7 mouse cellular contexts compared by ENCODE assay signal in genomic region chr4:56864016-56864415, GRCm38 (mm10). TPM values are rescaled to one million over a fixed set of nuclear protein-coding genes. Genes with fewer than 3 reads are reported as not detected.
DNase-seq lines count a peak whose midpoint lies in the region; ATAC-seq and TF ChIP-seq lines count a peak whose summit lies in the region.

No protein-coding gene starts in this region.

- TF ChIP-seq POLR2A in liver, adult 2 months (IDR thresholded peaks at IDR 0.05; ENCODE audit: extremely low read depth, insufficient read depth, low read length) = no peak
- TF ChIP-seq POLR2A in brain, embryonic 14.5 days (IDR thresholded peaks at IDR 0.05; ENCODE audit: borderline replicate concordance, extremely low read depth, insufficient read depth, insufficient read length, poor library complexity, severe bottlenecking) = no peak

- no peaks in the 10 kb centered on the region for H3K79me2 ChIP-seq in liver, adult 2 months (ENCODE audit: control insufficient read depth, insufficient read depth, low read length)

- no peak for TF ChIP-seq EP300 in stomach, postnatal 0 days (optimal IDR thresholded peaks at IDR 0.05)

- H3K4me3 ChIP-seq in liver, adult 2 months (ENCODE audit: insufficient read depth, low read depth, low read length) = peak overlapping the region; percentile 95
- peak overlapping the region; percentile 86 for H3K4me3 ChIP-seq in forebrain, embryonic 13.5 days
- peak overlapping the region; percentile 84 for H3K4me3 ChIP-seq in liver, embryonic 11.5 days (ENCODE audit: low read depth, low read length)
- peak overlapping the region; percentile 72 for H3K4me3 ChIP-seq in stomach, postnatal 0 days (ENCODE audit: low read depth, low read length)

- DNase-seq in liver, adult 2 months (ENCODE audit: extremely low read depth, low read depth, low spot score) = no peak
- DNase-seq in liver = no peak
- peak; percentile 32 for DNase-seq in brain, embryonic 14.5 days (ENCODE audit: low read depth)
- DNase-seq in liver, embryonic 11.5 days (ENCODE audit: low spot score) = no peak
- no peak for DNase-seq in stomach, postnatal 0 days (ENCODE audit: low spot score)
- no peak for DNase-seq in adrenal gland, adult 18-20 months (ENCODE audit: low spot score in 2 of 2)

- no peaks in the 10 kb centered on the region for H3K27me3 ChIP-seq in liver, adult 2 months (ENCODE audit: control insufficient read depth, insufficient read depth, low read length)
- H3K27me3 ChIP-seq in forebrain, embryonic 13.5 days = no peaks in the 10 kb centered on the region
- H3K27me3 ChIP-seq in liver, embryonic 11.5 days (replicated peaks; ENCODE audit: control insufficient read depth, insufficient read depth, low read length) = no peaks in the 10 kb centered on the region
- no peaks in the 10 kb centered on the region for H3K27me3 ChIP-seq in stomach, postnatal 0 days (ENCODE audit: control insufficient read depth, insufficient read depth, low read length)

- H3K27ac ChIP-seq in liver, adult 2 months (replicated peaks; ENCODE audit: insufficient read depth, low read depth, low read length) = no peak overlapping the region
- H3K27ac ChIP-seq in forebrain, embryonic 13.5 days = no peak overlapping the region
- no peak overlapping the region for H3K27ac ChIP-seq in liver, embryonic 11.5 days (ENCODE audit: low read depth, low read length)
- H3K27ac ChIP-seq in stomach, postnatal 0 days (replicated peaks) = peak overlapping the region; percentile 87; the same call in 1 of the 2 replicates

- no peak for ATAC-seq in forebrain, embryonic 13.5 days
- ATAC-seq in liver, embryonic 11.5 days (replicated peaks; ENCODE audit: low FRiP score) = no peak
- ATAC-seq in stomach, postnatal 0 days (ENCODE audit: low FRiP score, low TSS enrichment) = no peak

- peak overlapping the region; percentile 87 for H3K9ac ChIP-seq in liver, adult 2 months (ENCODE audit: low read depth, low read length)
- H3K9ac ChIP-seq in forebrain, embryonic 13.5 days = peak overlapping the region; percentile 90
- peak overlapping the region; percentile 90 for H3K9ac ChIP-seq in liver, embryonic 11.5 days (ENCODE audit: low read depth, low read length)
- H3K9ac ChIP-seq in stomach, postnatal 0 days (ENCODE audit: low read length) = peak overlapping the region; percentile 74

- peak overlapping the region; percentile 84 for H3K4me2 ChIP-seq in forebrain, embryonic 13.5 days
- H3K4me2 ChIP-seq in liver, embryonic 11.5 days = peak overlapping the region; percentile 96
- peak overlapping the region; percentile 97 for H3K4me2 ChIP-seq in stomach, postnatal 0 days (replicated peaks; ENCODE audit: low read depth)

- no peaks in the 10 kb centered on the region for H3K9me3 ChIP-seq in forebrain, embryonic 13.5 days (replicated peaks)
- H3K9me3 ChIP-seq in liver, embryonic 11.5 days (ENCODE audit: control insufficient read depth, low read length) = no peaks in the 10 kb centered on the region
- no peaks in the 10 kb centered on the region for H3K9me3 ChIP-seq in stomach, postnatal 0 days (ENCODE audit: control insufficient read depth, low read length)

- peaks cover 2% of the 10 kb centered on the region; the same call in 1 of the 2 replicates for H3K36me3 ChIP-seq in liver, adult 2 months (ENCODE audit: control insufficient read depth, insufficient read depth, low read length)
- no peaks in the 10 kb centered on the region for H3K36me3 ChIP-seq in forebrain, embryonic 13.5 days (ENCODE audit: poor library complexity, severe bottlenecking)
- H3K36me3 ChIP-seq in liver, embryonic 11.5 days (ENCODE audit: control insufficient read depth, insufficient read depth, low read length) = no peaks in the 10 kb centered on the region
- H3K36me3 ChIP-seq in stomach, postnatal 0 days (ENCODE audit: control insufficient read depth, insufficient read depth, low read length) = no peaks in the 10 kb centered on the region

- no peak for TF ChIP-seq CTCF in liver, adult 2 months (IDR thresholded peaks at IDR 0.05; ENCODE audit: low read depth, low read length)
- TF ChIP-seq CTCF in brain, embryonic 14.5 days (IDR thresholded peaks at IDR 0.05; ENCODE audit: borderline replicate concordance, extremely low read depth, insufficient read depth, insufficient read length) = no peak
- no peak for TF ChIP-seq CTCF in stomach, postnatal 0 days (IDR thresholded peaks at IDR 0.05; ENCODE audit: low read depth)

- 59% methylated on average over 4 of the region's 4 CpGs for WGBS in liver, adult 2 months
- WGBS in forebrain, embryonic 13.5 days = 38% methylated on average over 4 of the region's 4 CpGs
- 65% methylated on average over 4 of the region's 4 CpGs for WGBS in liver, embryonic 11.5 days
- WGBS in stomach, postnatal 0 days = 22% methylated on average over 4 of the region's 4 CpGs

- H3K4me1 ChIP-seq in liver, adult 2 months (ENCODE audit: control insufficient read depth, insufficient read depth, low read length) = peaks cover 5% of the 10 kb centered on the region
- peaks cover 19% of the 10 kb centered on the region for H3K4me1 ChIP-seq in forebrain, embryonic 13.5 days
- H3K4me1 ChIP-seq in liver, embryonic 11.5 days (replicated peaks; ENCODE audit: control insufficient read depth, insufficient read depth, low read length) = peaks cover 10% of the 10 kb centered on the region
- H3K4me1 ChIP-seq in stomach, postnatal 0 days (replicated peaks; ENCODE audit: control insufficient read depth, insufficient read depth) = no peaks in the 10 kb centered on the region

RNA-seq across cellular contexts. Expression of gene Ctnnal1, which starts 1.0 kb away (rescaled TPM):
- 3.4 and 3.9 TPM in 2 replicates for total RNA-seq in liver, adult 2 months (2014; rRNA removed)
- 0.83 and 1.5 TPM in 2 replicates for polyA plus RNA-seq in liver, adult 2 months (2012; rRNA removed)
- 17.7 and 22.2 TPM in 2 replicates for polyA plus RNA-seq in brain, embryonic 14.5 days (2012; rRNA removed)
- polyA plus RNA-seq in forebrain, embryonic 13.5 days (2015; fragmentation: Nextera tagmentation; extraction: Ambion mirVana) = 16.5 and 19.4 TPM in 2 replicates
- polyA plus RNA-seq in liver, embryonic 11.5 days (2014; fragmentation: Nextera tagmentation; extraction: Ambion mirVana) = 16.5 and 20.0 TPM in 2 replicates
- polyA plus RNA-seq in stomach, postnatal 0 days (2015; fragmentation: Nextera tagmentation; extraction: Ambion mirVana) = 9.2 and 9.3 TPM in 2 replicates
- 10 to 100 TPM in 1 of 2 experiments, 1 to 10 TPM in 1; 9.8 to 20.7 TPM for total RNA-seq in adrenal gland, adult 18-20 months (2021)
